Mouse (Mus musculus) C2C12 (cell line): ENCODE data around the gene Gm10053.

Source experiments
- CEBPB ChIP-seq: IDR thresholded peaks from one replicate; pipeline ENCODE4 v1.6.1; 2011; ENCODE audit warnings: low read depth, mild to moderate bottlenecking, control low read depth, moderate library complexity
- CTCF ChIP-seq: IDR thresholded peaks from one replicate; pipeline ENCODE4 v1.5.1; 2011; ENCODE audit not compliant: control insufficient read depth, insufficient read depth, insufficient read length
- FOSL1 ChIP-seq: IDR thresholded peaks from one replicate; pipeline ENCODE4 v1.8.0; 2011; ENCODE audit warnings: mild to moderate bottlenecking, low read length; ENCODE audit not compliant: poor library complexity, insufficient read depth, severe bottlenecking
- MAX ChIP-seq: IDR thresholded peaks from one replicate; pipeline ENCODE4 v1.6.1; 2011; ENCODE audit warnings: mild to moderate bottlenecking, control low read depth
- MYOG ChIP-seq: IDR thresholded peaks from one replicate; pipeline ENCODE4 v1.6.1; 2011; ENCODE audit not compliant: control insufficient read depth, insufficient read length; ENCODE audit errors: extremely low read depth
- USF1 ChIP-seq: IDR thresholded peaks from one replicate; pipeline ENCODE4 v1.6.1; 2011; ENCODE audit warnings: low read depth, mild to moderate bottlenecking, control low read depth, moderate library complexity

- TF ChIP-seq CTCF (no peak), USF1 (no peak), MAX (no peak), MYOG (no peak), CEBPB (no peak), FOSL1 (no peak)
Observed at GRCm38 (mm10) chr19:24886888-24887287, 11.4 kb downstream of the Gm10053 start.
